ENCODE assay signal across 19 mouse cellular contexts in the genomic region with DNA sequence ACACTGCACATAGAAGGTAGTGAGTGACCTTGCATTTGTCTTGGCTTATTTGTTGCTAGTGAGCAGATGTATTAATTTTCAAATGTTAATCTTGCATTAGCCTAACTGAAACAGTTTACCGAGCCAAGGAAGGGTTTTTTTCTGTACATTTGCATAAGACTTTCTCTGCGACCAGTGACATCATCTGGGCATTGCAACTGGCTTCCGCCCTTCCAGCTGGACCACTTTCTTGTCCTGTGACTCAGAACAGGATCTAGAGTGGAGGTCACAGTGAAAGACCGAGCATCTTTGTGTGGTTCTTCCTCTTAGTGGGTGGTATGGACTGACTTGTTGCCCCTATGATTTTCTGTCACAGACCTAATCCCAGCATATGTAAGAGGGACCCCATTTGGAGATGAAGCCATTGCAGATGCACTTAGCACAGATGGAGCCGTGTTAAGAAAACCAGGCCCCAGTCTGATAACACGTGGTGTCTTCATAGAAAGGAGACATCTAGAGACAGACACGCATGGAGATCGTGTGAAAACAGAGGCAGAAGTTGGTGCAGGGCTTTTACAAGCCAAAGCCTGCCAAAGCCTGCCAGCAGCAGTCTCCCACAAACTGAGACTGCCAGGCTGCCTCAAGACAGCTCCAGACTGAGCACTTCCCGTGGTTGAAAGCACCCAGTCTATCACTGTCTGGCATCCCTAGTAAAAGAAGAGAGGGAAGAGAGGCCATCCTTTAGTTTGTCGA.
DNase-seq lines count a peak whose midpoint lies in the region; ATAC-seq and TF ChIP-seq lines count a peak whose summit lies in the region.
"Had no signal": no experiment of that assay in that cellular context is flagged by ENCODE, and none has a peak within 500 bp of the region (broad histone marks: within the 10 kb centered on the region; RNA-seq: fewer than 3 reads in every experiment).

No protein-coding gene starts in this region.

- no peaks in the 10 kb centered on the region for H3K9me3 ChIP-seq in midbrain, embryonic 11.5 days (ENCODE audit: control insufficient read depth, low read length)
- H3K9me3 ChIP-seq in midbrain, embryonic 13.5 days = no peaks in the 10 kb centered on the region
- H3K9me3 ChIP-seq in forebrain, embryonic 16.5 days (ENCODE audit: control insufficient read depth, low read length) = no peaks in the 10 kb centered on the region
- no peaks in the 10 kb centered on the region for H3K9me3 ChIP-seq in liver, postnatal 0 days (ENCODE audit: low read length)
- H3K9me3 ChIP-seq: embryonic facial prominence, embryonic 13.5 days; G1E; hindbrain, embryonic 15.5 days; kidney, embryonic 15.5 days had no signal

- no peaks in the 10 kb centered on the region for H3K36me3 ChIP-seq in midbrain, embryonic 11.5 days (ENCODE audit: control insufficient read depth, insufficient read depth, low read length)
- no peaks in the 10 kb centered on the region for H3K36me3 ChIP-seq in midbrain, embryonic 13.5 days
- H3K36me3 ChIP-seq in forebrain, embryonic 16.5 days (ENCODE audit: control insufficient read depth, insufficient read depth) = no peaks in the 10 kb centered on the region
- H3K36me3 ChIP-seq in liver, postnatal 0 days (replicated peaks; ENCODE audit: insufficient read depth, low read length) = no peaks in the 10 kb centered on the region
- H3K36me3 ChIP-seq: embryonic facial prominence, embryonic 13.5 days; G1E; hindbrain, embryonic 15.5 days; kidney, embryonic 15.5 days had no signal

- no peak overlapping the region for H3K4me3 ChIP-seq in midbrain, embryonic 11.5 days (ENCODE audit: low read depth, low read length)
- no peak overlapping the region for H3K4me3 ChIP-seq in midbrain, embryonic 13.5 days (replicated peaks)
- H3K4me3 ChIP-seq in forebrain, embryonic 16.5 days (replicated peaks; ENCODE audit: low read length) = no peak overlapping the region
- H3K4me3 ChIP-seq in liver, postnatal 0 days (ENCODE audit: low read depth, low read length) = no peak overlapping the region
- H3K4me3 ChIP-seq: embryonic facial prominence, embryonic 13.5 days; hindbrain, embryonic 15.5 days; kidney, embryonic 15.5 days had no signal

- H3K27me3 ChIP-seq in midbrain, embryonic 11.5 days (ENCODE audit: control insufficient read depth, insufficient read depth, low read length) = no peaks in the 10 kb centered on the region
- H3K27me3 ChIP-seq in midbrain, embryonic 13.5 days = no peaks in the 10 kb centered on the region
- no peaks in the 10 kb centered on the region for H3K27me3 ChIP-seq in forebrain, embryonic 16.5 days (replicated peaks; ENCODE audit: control insufficient read depth, insufficient read depth, low read length)
- no peaks in the 10 kb centered on the region for H3K27me3 ChIP-seq in liver, postnatal 0 days (ENCODE audit: insufficient read depth, low read length)
- H3K27me3 ChIP-seq: embryonic facial prominence, embryonic 13.5 days; hindbrain, embryonic 15.5 days; kidney, embryonic 15.5 days had no signal

- no peak overlapping the region for H3K4me2 ChIP-seq in midbrain, embryonic 11.5 days
- H3K4me2 ChIP-seq in midbrain, embryonic 13.5 days (replicated peaks) = no peak overlapping the region
- no peak overlapping the region for H3K4me2 ChIP-seq in forebrain, embryonic 16.5 days (ENCODE audit: low read length)
- no peak overlapping the region for H3K4me2 ChIP-seq in liver, postnatal 0 days (ENCODE audit: low read depth, low read length)
- H3K4me2 ChIP-seq: embryonic facial prominence, embryonic 13.5 days; heart, embryonic 11.5 days; hindbrain, embryonic 15.5 days; kidney, embryonic 15.5 days; lung, embryonic 14.5 days had no signal

- H3K4me1 ChIP-seq in midbrain, embryonic 11.5 days (ENCODE audit: control insufficient read depth, insufficient read depth, low read length) = peaks cover 9% of the 10 kb centered on the region; the same call in 1 of the 2 replicates
- H3K4me1 ChIP-seq in midbrain, embryonic 13.5 days (replicated peaks) = peaks cover 9% of the 10 kb centered on the region
- H3K4me1 ChIP-seq in forebrain, embryonic 16.5 days (replicated peaks; ENCODE audit: control insufficient read depth, insufficient read depth, low read length) = peaks cover 5% of the 10 kb centered on the region; the same call in 1 of the 2 replicates
- peaks cover 25% of the 10 kb centered on the region for H3K4me1 ChIP-seq in liver, postnatal 0 days (ENCODE audit: insufficient read depth)

- peak; percentile 22 to 39 for DNase-seq in frontal cortex, postnatal 36 days (ENCODE audit: low spot score in 2 of 2)
- DNase-seq in frontal cortex, postnatal 25 days (ENCODE audit: low spot score in 2 of 2) = no peak
- peak; percentile 19 for DNase-seq in midbrain, embryonic 11.5 days (ENCODE audit: low spot score, missing footprints)
- DNase-seq in right cerebral cortex, postnatal 4 days = peak; percentile 35
- no peak for DNase-seq in liver, postnatal 0 days
- DNase-seq in adipocyte (ENCODE audit: low spot score) = no peak
- DNase-seq: adrenal gland, postnatal 10 days; cerebellum, adult 2 months; lung, embryonic 14.5 days; midbrain, embryonic 14.5 days; thymus, postnatal 25 days had no signal

- WGBS in midbrain, embryonic 11.5 days = 85% methylated on average over 10 of the region's 10 CpGs
- WGBS in midbrain, embryonic 13.5 days = 88% methylated on average over 10 of the region's 10 CpGs
- 70% methylated on average over 10 of the region's 10 CpGs for WGBS in forebrain, embryonic 16.5 days
- 76% methylated on average over 10 of the region's 10 CpGs for WGBS in liver, postnatal 0 days (ENCODE audit: insufficient replicate concordance)

- no peak for TF ChIP-seq CTCF in liver, postnatal 0 days (IDR thresholded peaks at IDR 0.05; ENCODE audit: low read depth)

- no peak for TF ChIP-seq EP300 in liver, postnatal 0 days (IDR thresholded peaks at IDR 0.05; ENCODE audit: low read depth)

- H3K9ac ChIP-seq in midbrain, embryonic 11.5 days (ENCODE audit: low read length) = no peak overlapping the region
- no peak overlapping the region for H3K9ac ChIP-seq in midbrain, embryonic 13.5 days (replicated peaks)
- H3K9ac ChIP-seq in forebrain, embryonic 16.5 days (replicated peaks; ENCODE audit: low read depth, low read length) = no peak overlapping the region
- H3K9ac ChIP-seq in liver, postnatal 0 days (replicated peaks) = no peak overlapping the region
- H3K9ac ChIP-seq: embryonic facial prominence, embryonic 13.5 days; hindbrain, embryonic 15.5 days; kidney, embryonic 15.5 days; lung, embryonic 14.5 days had no signal

- no peak overlapping the region for H3K27ac ChIP-seq in midbrain, embryonic 11.5 days (ENCODE audit: low read depth, low read length)
- H3K27ac ChIP-seq in midbrain, embryonic 13.5 days = no peak overlapping the region
- H3K27ac ChIP-seq in forebrain, embryonic 16.5 days (ENCODE audit: low read length) = peak overlapping the region; percentile 64
- H3K27ac ChIP-seq in liver, postnatal 0 days (ENCODE audit: low read depth) = no peak overlapping the region
- H3K27ac ChIP-seq: embryonic facial prominence, embryonic 13.5 days; hindbrain, embryonic 15.5 days; kidney, embryonic 15.5 days had no signal

- no peak for ATAC-seq in midbrain, embryonic 11.5 days (ENCODE audit: low FRiP score)
- no peak for ATAC-seq in midbrain, embryonic 13.5 days
- ATAC-seq in forebrain, embryonic 16.5 days = peak; percentile 85
- no peak for ATAC-seq in liver, postnatal 0 days
- ATAC-seq: intestine, embryonic 16.5 days had no signal

Comparison
In these comparisons a context has a peak if more than half of its experiments do, and no peak if none do; other contexts are left out.
1. DNase-seq: peak in frontal cortex, postnatal 36 days (2 of 2), midbrain, embryonic 11.5 days (single experiment) and right cerebral cortex, postnatal 4 days (single experiment); none in frontal cortex, postnatal 25 days (0 of 2), liver, postnatal 0 days (single experiment) and adipocyte (single experiment).